In genomic region chr16:38090341-38091005, GRCm38 (mm10) we compare ENCODE assay signal across 7 mouse cellular contexts. TPM values are rescaled to one million over a fixed set of nuclear protein-coding genes. Genes with fewer than 3 reads are reported as not detected.
DNase-seq lines count a peak whose midpoint lies in the region; ATAC-seq lines count a peak whose summit lies in the region.

No protein-coding gene starts in this region.

- no peaks in the 10 kb centered on the region for H3K27me3 ChIP-seq in megakaryocyte, embryonic 14.5 days (replicated peaks)
- no peaks in the 10 kb centered on the region for H3K27me3 ChIP-seq in hindbrain, embryonic 12.5 days

- peaks cover 15% of the 10 kb centered on the region for H3K36me3 ChIP-seq in megakaryocyte, embryonic 14.5 days (replicated peaks; ENCODE audit: low read length)
- H3K36me3 ChIP-seq in hindbrain, embryonic 12.5 days: no peaks in the 10 kb centered on the region

- peak overlapping the region; percentile 100 for H3K27ac ChIP-seq in hindbrain, embryonic 12.5 days

- 0 out of 2 replicates have a peak, but pooled peaks cover under 1% of the 10 kb centered on the region for H3K9me3 ChIP-seq in megakaryocyte, embryonic 14.5 days
- H3K9me3 ChIP-seq in hindbrain, embryonic 12.5 days (replicated peaks): no peaks in the 10 kb centered on the region

- under 1% methylated on average over 17 of the region's 17 CpGs for WGBS in hindbrain, embryonic 12.5 days

- H3K9ac ChIP-seq in hindbrain, embryonic 12.5 days: peak overlapping the region; percentile 98

- H3K4me2 ChIP-seq in hindbrain, embryonic 12.5 days (replicated peaks): peak overlapping the region; percentile 90

- peak; percentile 48 for DNase-seq in embryo, embryonic 11 days
- peak; percentile 11 for DNase-seq in lung, postnatal 36 days
- peak; percentile 8 to 14 for DNase-seq in thymus, postnatal 36 days
- no peak for DNase-seq in left cerebral cortex, adult 18-20 months (ENCODE audit: low spot score in 2 of 2)

- no peak for ATAC-seq in megakaryocyte, adult 5-6 weeks (ENCODE audit: poor library complexity, severe bottlenecking)
- ATAC-seq in hindbrain, embryonic 12.5 days (ENCODE audit: low FRiP score): no peak

- H3K4me3 ChIP-seq in megakaryocyte, embryonic 14.5 days (replicated peaks): peak overlapping the region; percentile 97
- H3K4me3 ChIP-seq in hindbrain, embryonic 12.5 days: peak overlapping the region; percentile 89

- peaks cover 39% of the 10 kb centered on the region for H3K4me1 ChIP-seq in megakaryocyte, embryonic 14.5 days
- peaks cover 29% of the 10 kb centered on the region for H3K4me1 ChIP-seq in hindbrain, embryonic 12.5 days

RNA-seq across cellular contexts. Expression of gene Gsk3b, which starts 1.7 kb away (rescaled TPM):
- 5.8 and 14.0 TPM in 2 replicates for polyA plus RNA-seq in megakaryocyte, embryonic 14.5 days (2012; ENCODE audit: insufficient read depth, low replicate concordance)
- total RNA-seq in megakaryocyte, adult 5-6 weeks (2015): 64.2 and 73.2 TPM in 2 replicates
- total RNA-seq in megakaryocyte, adult 5-6 weeks (2017): 34.2 and 34.5 TPM in 2 replicates
- polyA plus RNA-seq in hindbrain, embryonic 12.5 days (2016; fragmentation: Nextera tagmentation; extraction: Ambion mirVana): 139 and 145 TPM in 2 replicates
- 100 to 1,000 TPM; 172 TPM for total RNA-seq in left cerebral cortex, adult 18-20 months (2021)

Comparison
In these comparisons a context has a peak if more than half of its experiments do, and no peak if none do; other contexts are left out.
1. DNase-seq: peak in embryo, embryonic 11 days (single experiment), lung, postnatal 36 days (single experiment) and thymus, postnatal 36 days (2 of 2); none in left cerebral cortex, adult 18-20 months (0 of 2).